Mouse (Mus musculus) intestine, embryonic 15.5 days (tissue): ENCODE data around the gene Rxrg. TPM values are rescaled to one million over a fixed set of nuclear protein-coding genes. Genes with fewer than 3 reads are reported as not detected.

Source experiments
- polyA plus RNA-seq: library from polyadenylated mRNA; unstranded; fragments of >200 nt; fragmentation: Nextera tagmentation; extraction: Ambion mirVana; gene quantifications from 2 replicates; pipeline ENCODE4 v1.2.1, GENCODE M21; 2015

The Rxrg gene
- polyA plus RNA-seq, 1 experiment from 2014 or later = 1.4 TPM

Other genes with a start within 250 kb of the Rxrg start
- 133 and 156 TPM in 2 replicates for gene Aldh9a1, start 248.4 kb upstream of the Rxrg start, polyA plus RNA-seq
- gene Mgst3, start 204.5 kb upstream of the Rxrg start, polyA plus RNA-seq = 247 and 298 TPM in 2 replicates
- not detected in 2 replicates for gene Lrrc52, start 131.6 kb upstream of the Rxrg start, polyA plus RNA-seq
- gene Lmx1a, start 90.9 kb downstream of the Rxrg start, polyA plus RNA-seq = 0.42 and 0.44 TPM in 2 replicates